Mouse (Mus musculus): ENCODE results near the gene Ybx3.

- TF ChIP-seq CTCF (IDR thresholded peaks at IDR 0.05; ENCODE audit: control insufficient read depth, insufficient read depth, low read length) (no peak), POLR2A (IDR thresholded peaks at IDR 0.05; ENCODE audit: borderline replicate concordance, control insufficient read depth, low read depth, low read length) (no peak)
Observed at GRCm38 (mm10) chr6:131402606-131403005, 14.3 kb upstream of the Ybx3 start.
